Mouse (Mus musculus) forebrain, embryonic 15.5 days (tissue): Measurements from ENCODE around the gene Pcdh9. TPM values are rescaled to one million over a fixed set of nuclear protein-coding genes. Genes with fewer than 3 reads are reported as not detected.

Experiments
- ATAC-seq: fragments of 200-750 bp; cut with Nextera tagmentation; replicated peaks from 2 replicates; pipeline ENCODE4 v1.8.0; 2017; ENCODE audit warnings: mild to moderate bottlenecking, moderate TSS enrichment, moderate library complexity
- H3K27ac ChIP-seq: fragments of 300-500 bp; sonication (generic); replicated peaks from 2 replicates; pipeline ENCODE4 v1.5.1; 2015; ENCODE audit warnings: mild to moderate bottlenecking, inconsistent platforms
- H3K27me3 ChIP-seq: fragments of 300-500 bp; sonication (generic); 2 replicates; pipeline ENCODE4 v1.6.1; 2015; ENCODE audit warnings: inconsistent platforms
- H3K36me3 ChIP-seq: fragments of 300-500 bp; sonication (generic); 2 replicates; pipeline ENCODE4 v1.6.1; 2015; ENCODE audit warnings: mild to moderate bottlenecking, inconsistent platforms
- H3K4me1 ChIP-seq: fragments of 300-500 bp; sonication (generic); 2 replicates; pipeline ENCODE4 v1.6.1; 2015; ENCODE audit warnings: inconsistent platforms
- H3K4me2 ChIP-seq: fragments of 300-500 bp; sonication (generic); replicated peaks from 2 replicates; pipeline ENCODE4 v1.6.1; 2015; ENCODE audit warnings: mild to moderate bottlenecking, inconsistent platforms
- H3K4me3 ChIP-seq: fragments of 300-500 bp; sonication (generic); 2 replicates; pipeline ENCODE4 v1.5.1; 2015; ENCODE audit warnings: mild to moderate bottlenecking, inconsistent platforms
- H3K9ac ChIP-seq: fragments of 300-500 bp; sonication (generic); replicated peaks from 2 replicates; pipeline ENCODE4 v1.6.1; 2015; ENCODE audit warnings: mild to moderate bottlenecking, inconsistent platforms
- H3K9me3 ChIP-seq: fragments of 300-500 bp; sonication (generic); 2 replicates; pipeline ENCODE4 v1.6.1; 2016; ENCODE audit warnings: inconsistent platforms
- WGBS: fragments of 180-500 bp; shearing (Covaris S2); methylation state at CpG from one replicate; pipeline ENCODE4 v1.1.7; 2015; ENCODE audit warnings: mixed read lengths; 5-methylcytosine and 5-hydroxymethylcytosine counted together
- polyA plus RNA-seq: library from polyadenylated mRNA; unstranded; fragments of >200 nt; fragmentation: Nextera tagmentation; extraction: Ambion mirVana; gene quantifications from 2 replicates; pipeline ENCODE4 v1.2.1, GENCODE M21; 2015

The Pcdh9 gene
- 131 and 139 TPM in 2 replicates for polyA plus RNA-seq

- no peaks in the 10 kb centered on the region for H3K36me3 ChIP-seq
- peak; percentile 98 for ATAC-seq
- peak within 1 kb of the TSS; percentile 55 for H3K4me3 ChIP-seq
- H3K9ac ChIP-seq = peak within 1 kb of the TSS; percentile 63
- no peaks in the 10 kb centered on the region for H3K27me3 ChIP-seq
- H3K27ac ChIP-seq = peak within 1 kb of the TSS; percentile 89
- H3K4me1 ChIP-seq = peaks cover 37% of the 10 kb centered on the region
- peak within 1 kb of the TSS; percentile 81 for H3K4me2 ChIP-seq
- under 1% methylated on average over 50 of the region's 50 CpGs for WGBS
- H3K9me3 ChIP-seq = no peaks in the 10 kb centered on the region
Measured at GRCm38 (mm10) chr14:93890519-93891370, at the start of gene Pcdh9. Gene Pcdh9 (minus strand): TSS chr14:93890679.

DNA sequence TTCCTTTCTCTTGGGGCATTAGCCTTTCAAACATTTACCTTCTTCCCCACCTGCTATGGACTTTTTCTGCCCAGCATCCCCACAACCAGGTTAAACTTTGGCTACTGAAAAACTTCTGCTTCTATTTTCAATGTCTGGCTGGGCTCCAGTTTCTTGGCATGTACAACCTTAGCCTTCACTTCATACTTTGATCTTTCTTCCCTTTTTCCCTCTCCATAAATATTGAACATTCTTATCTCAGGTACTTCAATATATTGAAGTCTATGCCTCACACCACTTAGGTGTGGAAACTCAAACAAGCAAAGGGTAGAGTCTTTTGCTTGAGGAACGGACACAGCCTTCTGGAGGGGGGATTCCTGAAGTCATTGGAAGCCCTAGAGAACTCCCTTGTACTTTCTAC, 16.4 kb upstream of the Pcdh9 start:
- Histone ChIP-seq H3K4me3 (no peak overlapping the region), H3K27ac (no peak overlapping the region), H3K4me1 (no peaks in the 10 kb centered on the region), H3K9me3 (no peaks in the 10 kb centered on the region), H3K27me3 (no peaks in the 10 kb centered on the region), H3K9ac (no peak overlapping the region), H3K4me2 (no peak overlapping the region), H3K36me3 (no peaks in the 10 kb centered on the region)
- 80% methylated on average over 1 of the region's 1 CpGs for WGBS
- ATAC-seq = no peak

GRCm38 (mm10) chr14:93898533-93898932, 8.1 kb upstream of the Pcdh9 start:
- Histone ChIP-seq H3K36me3 (no peaks in the 10 kb centered on the region), H3K27me3 (no peaks in the 10 kb centered on the region), H3K27ac (no peak overlapping the region), H3K4me1 (no peaks in the 10 kb centered on the region), H3K4me2 (no peak overlapping the region), H3K9ac (no peak overlapping the region), H3K9me3 (no peaks in the 10 kb centered on the region), H3K4me3 (no peak overlapping the region)
- no peak for ATAC-seq

DNA sequence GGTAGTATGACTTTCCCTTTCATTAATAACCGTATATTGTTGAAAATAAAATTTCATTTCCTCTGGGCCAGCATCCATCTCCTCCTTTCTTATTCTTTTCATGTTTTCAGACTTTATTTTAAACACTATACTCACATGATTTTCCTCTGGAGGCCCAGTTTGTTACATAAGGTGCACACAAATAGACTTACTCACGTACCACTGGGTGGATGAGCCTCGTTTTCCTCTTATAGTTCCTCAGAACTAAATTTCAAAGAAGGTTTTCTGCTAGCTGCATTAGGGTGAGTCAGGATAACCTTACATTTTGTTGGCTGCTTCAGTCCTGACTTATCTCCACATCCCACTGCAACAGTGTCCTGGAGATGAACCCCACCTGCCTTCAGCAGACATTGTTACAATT, 4.7 kb upstream of the Pcdh9 start:
- Histone ChIP-seq H3K9ac (no peak overlapping the region), H3K36me3 (no peaks in the 10 kb centered on the region), H3K9me3 (no peaks in the 10 kb centered on the region), H3K27ac (no peak overlapping the region), H3K4me1 (peaks cover 6% of the 10 kb centered on the region), H3K4me2 (no peak overlapping the region), H3K27me3 (no peaks in the 10 kb centered on the region), H3K4me3 (no peak overlapping the region)
- WGBS = 88% methylated on average over 3 of the region's 3 CpGs
- ATAC-seq = no peak

- peak overlapping the region; percentile 55 for H3K4me3 ChIP-seq
- no peaks in the 10 kb centered on the region for H3K36me3 ChIP-seq
- H3K9me3 ChIP-seq = no peaks in the 10 kb centered on the region
- peak overlapping the region; percentile 89 for H3K27ac ChIP-seq
- under 1% methylated on average over 13 of the region's 13 CpGs for WGBS
- no peak; the same call in 1 of the 2 replicates for ATAC-seq
- peak overlapping the region; percentile 63 for H3K9ac ChIP-seq
- H3K4me1 ChIP-seq = peaks cover 34% of the 10 kb centered on the region
- peak overlapping the region; percentile 81 for H3K4me2 ChIP-seq
- H3K27me3 ChIP-seq = no peaks in the 10 kb centered on the region
Measured at GRCm38 (mm10) chr14:93891371-93891746, 880 bp upstream of the Pcdh9 start.

- Histone ChIP-seq H3K4me2 (peak overlapping the region; percentile 81), H3K9me3 (no peaks in the 10 kb centered on the region), H3K4me3 (peak overlapping the region; percentile 55), H3K27me3 (no peaks in the 10 kb centered on the region), H3K36me3 (no peaks in the 10 kb centered on the region), H3K27ac (peak overlapping the region; percentile 89), H3K4me1 (peaks cover 44% of the 10 kb centered on the region), H3K9ac (peak overlapping the region; percentile 63)
- ATAC-seq = peak; percentile 36
- under 1% methylated on average over 20 of the region's 20 CpGs for WGBS
Measured at GRCm38 (mm10) chr14:93889839-93890518, 500 bp downstream of the Pcdh9 start.

GRCm38 (mm10) chr14:93889231-93889630, 1.2 kb downstream of the Pcdh9 start:
- Histone ChIP-seq H3K9me3 (no peaks in the 10 kb centered on the region), H3K4me3 (peak overlapping the region; percentile 55), H3K4me1 (peaks cover 47% of the 10 kb centered on the region), H3K4me2 (peak overlapping the region; percentile 81), H3K27ac (peak overlapping the region; percentile 89), H3K27me3 (no peaks in the 10 kb centered on the region), H3K9ac (peak overlapping the region; percentile 63), H3K36me3 (no peaks in the 10 kb centered on the region)
- ATAC-seq = no peak
- 3% methylated on average over 6 of the region's 6 CpGs for WGBS

- Histone ChIP-seq H3K9me3 (no peaks in the 10 kb centered on the region), H3K27ac (peak overlapping the region; percentile 34; the same call in 1 of the 2 replicates), H3K4me3 (peak overlapping the region; percentile 55), H3K4me2 (peak overlapping the region; percentile 81), H3K27me3 (no peaks in the 10 kb centered on the region), H3K36me3 (no peaks in the 10 kb centered on the region), H3K9ac (peak overlapping the region; percentile 63), H3K4me1 (peaks cover 51% of the 10 kb centered on the region)
- no peak for ATAC-seq
- 43% methylated on average over 5 of the region's 5 CpGs for WGBS
Measured at GRCm38 (mm10) chr14:93888346-93888745, 2.1 kb downstream of the Pcdh9 start.

- no peaks in the 10 kb centered on the region for H3K36me3 ChIP-seq
- 38% methylated on average over 7 of the region's 7 CpGs for WGBS
Measured at GRCm38 (mm10) chr14:93887066-93887465, 3.4 kb downstream of the Pcdh9 start.

GRCm38 (mm10) chr14:93885551-93886084, 4.9 kb downstream of the Pcdh9 start:
- ATAC-seq = no peak
- peak overlapping the region; percentile 81 for H3K4me2 ChIP-seq
- no peaks in the 10 kb centered on the region for H3K27me3 ChIP-seq
- no peak overlapping the region for H3K27ac ChIP-seq
- H3K9ac ChIP-seq = no peak overlapping the region; the same call in 1 of the 2 replicates
- H3K4me3 ChIP-seq = peak overlapping the region; percentile 23; the same call in 1 of the 2 replicates
- H3K4me1 ChIP-seq = peaks cover 55% of the 10 kb centered on the region
- 62% methylated on average over 11 of the region's 11 CpGs for WGBS
- no peaks in the 10 kb centered on the region for H3K36me3 ChIP-seq
- no peaks in the 10 kb centered on the region for H3K9me3 ChIP-seq

More at GRCm38 (mm10) chr14:93887066-93887465, 3.4 kb downstream of the Pcdh9 start:
- no peak for ATAC-seq
- Histone ChIP-seq H3K27me3 (no peaks in the 10 kb centered on the region), H3K4me3 (peak overlapping the region; percentile 55), H3K9ac (peak overlapping the region; percentile 30; the same call in 1 of the 2 replicates), H3K27ac (peak overlapping the region; percentile 15; the same call in 1 of the 2 replicates), H3K4me1 (peaks cover 57% of the 10 kb centered on the region), H3K9me3 (no peaks in the 10 kb centered on the region), H3K4me2 (peak overlapping the region; percentile 81)

- peak; percentile 63 for ATAC-seq
- H3K4me3 ChIP-seq = peak overlapping the region; percentile 27
- peaks cover 58% of the 10 kb centered on the region for H3K4me1 ChIP-seq
- H3K4me2 ChIP-seq = peak overlapping the region; percentile 34
- H3K36me3 ChIP-seq = no peaks in the 10 kb centered on the region
- WGBS = 1% methylated on average over 2 of the region's 2 CpGs
- H3K27me3 ChIP-seq = no peaks in the 10 kb centered on the region
- H3K9ac ChIP-seq = no peak overlapping the region
- H3K27ac ChIP-seq = no peak overlapping the region
- no peaks in the 10 kb centered on the region for H3K9me3 ChIP-seq
Measured at GRCm38 (mm10) chr14:93884467-93884866, 6.0 kb downstream of the Pcdh9 start.

DNA sequence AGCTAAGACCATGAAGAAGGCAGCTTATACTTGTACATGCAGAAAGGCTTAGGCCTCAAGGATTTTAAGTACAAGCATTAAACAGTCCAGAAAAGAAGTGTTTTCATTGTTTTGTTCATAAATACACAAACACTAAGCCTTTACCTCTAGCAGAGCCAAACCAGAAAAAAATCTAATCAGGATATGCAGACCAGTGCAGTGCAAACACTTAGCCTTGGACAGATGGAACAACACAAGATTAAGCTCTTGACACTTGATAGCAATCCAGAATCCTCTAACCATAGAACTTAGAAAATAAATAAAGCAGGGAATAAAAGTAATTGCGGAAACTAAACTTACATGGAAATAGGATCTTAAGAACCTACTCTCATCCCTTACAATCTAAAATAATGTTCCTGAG, 10.4 kb downstream of the Pcdh9 start:
- ATAC-seq = no peak
- no peak overlapping the region for H3K4me2 ChIP-seq
- no peaks in the 10 kb centered on the region for H3K27me3 ChIP-seq
- no peak overlapping the region for H3K27ac ChIP-seq
- no peak overlapping the region for H3K4me3 ChIP-seq
- H3K4me1 ChIP-seq = peaks cover 26% of the 10 kb centered on the region
- WGBS = 92% methylated on average over 1 of the region's 1 CpGs
- H3K9me3 ChIP-seq = no peaks in the 10 kb centered on the region
- H3K36me3 ChIP-seq = no peaks in the 10 kb centered on the region
- no peak overlapping the region for H3K9ac ChIP-seq
